Mouse (Mus musculus) MEL (cell line): Measurements from ENCODE around the gene Ccl3.

Experiments used
- CTCF ChIP-seq, 3 experiments: IDR thresholded peaks in 2 of 3; conservative IDR thresholded peaks in 1 of 3; 2 replicates each; pipeline ENCODE4 v1.5.1; 2011 to 2012; ENCODE audit warnings: low read length in 3 of 3, low read depth in 2 of 3, mild to moderate bottlenecking in 2 of 3, improper control_type of control experiment in 1 of 3, inconsistent platforms in 1 of 3, mixed read lengths in 1 of 3, moderate library complexity in 1 of 3; ENCODE audit not compliant: control insufficient read depth in 1 of 3, insufficient read depth in 1 of 3, poor library complexity in 1 of 3, severe bottlenecking in 1 of 3
- EP300 ChIP-seq, 2 experiments: IDR thresholded peaks; 2 replicates each; pipeline ENCODE4 v1.6.1; 2011; ENCODE audit warnings: improper control_type of control experiment in 2 of 2, low read length in 2 of 2, low read depth in 1 of 2, mild to moderate bottlenecking in 1 of 2
- KAT2A ChIP-seq: conservative IDR thresholded peaks from 2 replicates; pipeline ENCODE4 v1.6.1; 2012; ENCODE audit warnings: low read depth, low read length, improper control_type of control experiment, inconsistent platforms
- MXI1 ChIP-seq: IDR thresholded peaks from 2 replicates; pipeline ENCODE4 v1.6.1; 2011; ENCODE audit warnings: mild to moderate bottlenecking, low read depth, low read length, improper control_type of control experiment
- MYC ChIP-seq: IDR thresholded peaks from 2 replicates; pipeline ENCODE4 v1.6.1; 2011; ENCODE audit warnings: low read depth, mild to moderate bottlenecking, low read length, improper control_type of control experiment, moderate library complexity
- NRF1 ChIP-seq: IDR thresholded peaks from 2 replicates; pipeline ENCODE4 v1.6.1; 2014; ENCODE audit warnings: low read depth, mild to moderate bottlenecking, inconsistent platforms, low read length, improper control_type of control experiment, moderate library complexity; ENCODE audit not compliant: poor library complexity, insufficient read depth, severe bottlenecking
- POLR2A ChIP-seq, 2 experiments: IDR thresholded peaks; 2 replicates each; pipeline ENCODE4 v1.6.1; 2011 to 2012; ENCODE audit warnings: low read length in 2 of 2, mild to moderate bottlenecking in 2 of 2, control low read depth in 1 of 2, improper control_type of control experiment in 1 of 2, low read depth in 1 of 2, moderate library complexity in 1 of 2; ENCODE audit not compliant: control insufficient read depth in 1 of 2, insufficient read depth in 1 of 2, poor library complexity in 1 of 2
- USF2 ChIP-seq, 2 experiments: IDR thresholded peaks; 2 replicates each; pipeline ENCODE4 v1.6.1; 2011 to 2012; ENCODE audit warnings: improper control_type of control experiment in 2 of 2, low read length in 2 of 2, borderline replicate concordance in 1 of 2, inconsistent platforms in 1 of 2, low read depth in 1 of 2, mild to moderate bottlenecking in 1 of 2; ENCODE audit not compliant: insufficient read depth in 1 of 2

- TF ChIP-seq NRF1 (no peak), CTCF (IDR thresholded peaks at IDR 0.05 in 2 of 3, conservative IDR thresholded peaks at IDR 0.05 in 1 of 3; ENCODE audit: control insufficient read depth in 1 of 3, insufficient read depth in 1 of 3, low read depth in 2 of 3, low read length in 3 of 3, poor library complexity in 1 of 3, severe bottlenecking in 1 of 3) (no peak), EP300 (IDR thresholded peaks at IDR 0.05; ENCODE audit: low read depth in 1 of 2, low read length in 2 of 2) (no peak), POLR2A (IDR thresholded peaks at IDR 0.05; ENCODE audit: control insufficient read depth in 1 of 2, insufficient read depth in 1 of 2, low read depth in 1 of 2, low read length in 2 of 2, poor library complexity in 1 of 2) (no peak), MYC (no peak), KAT2A (no peak), USF2 (IDR thresholded peaks at IDR 0.05; ENCODE audit: borderline replicate concordance in 1 of 2, insufficient read depth in 1 of 2, low read depth in 1 of 2, low read length in 2 of 2) (no peak), MXI1 (no peak)
Measured at GRCm38 (mm10) chr11:83634425-83634824, 14.7 kb downstream of the Ccl3 start.
